Mouse (Mus musculus): ENCODE measurements around the gene Gm2a. TPM values are rescaled to one million over a fixed set of nuclear protein-coding genes. Genes with fewer than 3 reads are reported as not detected.

Gene Gm2a
- 11.7 and 21.0 TPM in 2 replicates for total RNA-seq (2012; rRNA removed)

GRCm38 (mm10) chr11:55097463-55098188 is at the start of gene Gm2a:
Gene Gm2a (plus strand): TSS chr11:55098115.
- Histone ChIP-seq H3K4me3 (ENCODE audit: insufficient read depth in 1 of 2, low read depth in 1 of 2, low read length in 2 of 2, poor library complexity in 1 of 2, severe bottlenecking in 1 of 2) (peak within 1 kb of the TSS; percentile 85 to 96), H3K9me3 (ENCODE audit: control insufficient read depth, insufficient read depth, low read depth, low read length) (no peaks in the 10 kb centered on the region), H3K27ac (ENCODE audit: insufficient read depth, low read depth, low read length, poor library complexity, severe bottlenecking) (peak within 1 kb of the TSS; percentile 63), H3K36me3 (ENCODE audit: control insufficient read depth, insufficient read depth, low read length, poor library complexity, severe bottlenecking) (no peaks in the 10 kb centered on the region; the same call in 1 of the 2 replicates), H3K4me1 (ENCODE audit: control insufficient read depth in 2 of 2, insufficient read depth in 2 of 2, low read length in 2 of 2, poor library complexity in 1 of 2) (peaks cover 0 to 8% of the 10 kb centered on the region in 2 experiments; a peak in 2 of 4 replicates), H3K9ac (ENCODE audit: insufficient read depth, low read depth, low read length, poor library complexity, severe bottlenecking) (peak within 1 kb of the TSS; percentile 86)
- no peak for TF ChIP-seq ZC3H11A (IDR thresholded peaks at IDR 0.05; ENCODE audit: borderline replicate concordance, low read depth, low read length)
- 0 out of 2 replicates have a peak, but pooled peaks have one; percentile 9 for TF ChIP-seq MAFK (IDR thresholded peaks at IDR 0.05; ENCODE audit: insufficient read depth, low read depth, low read length)
- no peak for TF ChIP-seq CHD2 (IDR thresholded peaks at IDR 0.05; ENCODE audit: low read depth, low read length)
- no peak for TF ChIP-seq HCFC1 (IDR thresholded peaks at IDR 0.05; ENCODE audit: borderline replicate concordance, insufficient read depth, low read length)
- peak; percentile 99 for TF ChIP-seq ZNF384 (IDR thresholded peaks at IDR 0.05; ENCODE audit: low read depth, low read length)
- in situ Hi-C loops (cut with MboI; ENCODE audit: low sequenced_read_pairs in 2 of 2, unreplicated experiment in 2 of 2) = no loop called here
- peak; percentile 98 for DNase-seq (ENCODE audit: low read depth, low spot score)

GRCm38 (mm10) chr11:55050837-55051510 is 46.9 kb upstream of the Gm2a start:
- H3K36me3 ChIP-seq (ENCODE audit: control insufficient read depth, insufficient read depth, low read length, poor library complexity, severe bottlenecking) = no peaks in the 10 kb centered on the region

GRCm38 (mm10) chr11:55057511-55057910 is 40.4 kb upstream of the Gm2a start:
- Histone ChIP-seq H3K4me1 (ENCODE audit: control insufficient read depth in 2 of 2, insufficient read depth in 2 of 2, low read length in 2 of 2, poor library complexity in 1 of 2) (no peaks in the 10 kb centered on the region), H3K9ac (ENCODE audit: insufficient read depth, low read depth, low read length, poor library complexity, severe bottlenecking) (no peak overlapping the region), H3K9me3 (ENCODE audit: control insufficient read depth, insufficient read depth, low read depth, low read length) (no peaks in the 10 kb centered on the region), H3K36me3 (ENCODE audit: control insufficient read depth, insufficient read depth, low read length, poor library complexity, severe bottlenecking) (no peaks in the 10 kb centered on the region), H3K4me3 (ENCODE audit: insufficient read depth in 1 of 2, low read depth in 1 of 2, low read length in 2 of 2, poor library complexity in 1 of 2, severe bottlenecking in 1 of 2) (no peak overlapping the region), H3K27ac (ENCODE audit: insufficient read depth, low read depth, low read length, poor library complexity, severe bottlenecking) (no peak overlapping the region)
- in situ Hi-C loops (cut with MboI; ENCODE audit: low sequenced_read_pairs in 2 of 2, unreplicated experiment in 2 of 2) = no loop called here
- DNase-seq (ENCODE audit: low read depth, low spot score) = no peak
- TF ChIP-seq ZNF384 (IDR thresholded peaks at IDR 0.05; ENCODE audit: low read depth, low read length) (no peak), MAFK (IDR thresholded peaks at IDR 0.05; ENCODE audit: insufficient read depth, low read depth, low read length) (no peak), CHD2 (IDR thresholded peaks at IDR 0.05; ENCODE audit: low read depth, low read length) (no peak), ZC3H11A (IDR thresholded peaks at IDR 0.05; ENCODE audit: borderline replicate concordance, low read depth, low read length) (no peak), HCFC1 (IDR thresholded peaks at IDR 0.05; ENCODE audit: borderline replicate concordance, insufficient read depth, low read length) (no peak)

More at GRCm38 (mm10) chr11:55050837-55051510, 46.9 kb upstream of the Gm2a start:
- no peak for DNase-seq (ENCODE audit: low read depth, low spot score)
- in situ Hi-C loops (cut with MboI; ENCODE audit: low sequenced_read_pairs in 2 of 2, unreplicated experiment in 2 of 2) = no loop called here
- TF ChIP-seq CHD2 (IDR thresholded peaks at IDR 0.05; ENCODE audit: low read depth, low read length) (no peak), MAFK (IDR thresholded peaks at IDR 0.05; ENCODE audit: insufficient read depth, low read depth, low read length) (no peak), ZC3H11A (IDR thresholded peaks at IDR 0.05; ENCODE audit: borderline replicate concordance, low read depth, low read length) (no peak), HCFC1 (IDR thresholded peaks at IDR 0.05; ENCODE audit: borderline replicate concordance, insufficient read depth, low read length) (no peak), ZNF384 (IDR thresholded peaks at IDR 0.05; ENCODE audit: low read depth, low read length) (no peak)
- Histone ChIP-seq H3K27ac (ENCODE audit: insufficient read depth, low read depth, low read length, poor library complexity, severe bottlenecking) (no peak overlapping the region), H3K4me1 (ENCODE audit: control insufficient read depth in 2 of 2, insufficient read depth in 2 of 2, low read length in 2 of 2, poor library complexity in 1 of 2) (no peaks in the 10 kb centered on the region), H3K9me3 (ENCODE audit: control insufficient read depth, insufficient read depth, low read depth, low read length) (no peaks in the 10 kb centered on the region), H3K9ac (ENCODE audit: insufficient read depth, low read depth, low read length, poor library complexity, severe bottlenecking) (no peak overlapping the region), H3K4me3 (ENCODE audit: insufficient read depth in 1 of 2, low read depth in 1 of 2, low read length in 2 of 2, poor library complexity in 1 of 2, severe bottlenecking in 1 of 2) (no peak overlapping the region)

GRCm38 (mm10) chr11:55060802-55061201 is 37.1 kb upstream of the Gm2a start:
- in situ Hi-C loops (cut with MboI; ENCODE audit: low sequenced_read_pairs in 2 of 2, unreplicated experiment in 2 of 2) = no loop called here
- H3K36me3 ChIP-seq (ENCODE audit: control insufficient read depth, insufficient read depth, low read length, poor library complexity, severe bottlenecking) = no peaks in the 10 kb centered on the region
- TF ChIP-seq ZNF384 (IDR thresholded peaks at IDR 0.05; ENCODE audit: low read depth, low read length) (no peak), HCFC1 (IDR thresholded peaks at IDR 0.05; ENCODE audit: borderline replicate concordance, insufficient read depth, low read length) (no peak), MAFK (IDR thresholded peaks at IDR 0.05; ENCODE audit: insufficient read depth, low read depth, low read length) (no peak), ZC3H11A (IDR thresholded peaks at IDR 0.05; ENCODE audit: borderline replicate concordance, low read depth, low read length) (no peak), CHD2 (IDR thresholded peaks at IDR 0.05; ENCODE audit: low read depth, low read length) (no peak)
- H3K27ac ChIP-seq (ENCODE audit: insufficient read depth, low read depth, low read length, poor library complexity, severe bottlenecking) = no peak overlapping the region
- no peak overlapping the region for H3K4me3 ChIP-seq (ENCODE audit: insufficient read depth in 1 of 2, low read depth in 1 of 2, low read length in 2 of 2, poor library complexity in 1 of 2, severe bottlenecking in 1 of 2)
- DNase-seq (ENCODE audit: low read depth, low spot score) = no peak
- no peak overlapping the region for H3K9ac ChIP-seq (ENCODE audit: insufficient read depth, low read depth, low read length, poor library complexity, severe bottlenecking)
- H3K9me3 ChIP-seq (ENCODE audit: control insufficient read depth, insufficient read depth, low read depth, low read length) = no peaks in the 10 kb centered on the region
- H3K4me1 ChIP-seq (ENCODE audit: control insufficient read depth in 2 of 2, insufficient read depth in 2 of 2, low read length in 2 of 2, poor library complexity in 1 of 2) = no peaks in the 10 kb centered on the region
